Mouse (Mus musculus) gastrocnemius, postnatal 25 days (tissue): ENCODE measurements around the gene Arpc4. TPM values are rescaled to one million over a fixed set of nuclear protein-coding genes. Genes with fewer than 3 reads are reported as not detected.
"Not testable (repeated sequence)": the region's sequence is repeated elsewhere in the genome, so short reads cannot be mapped to it uniquely, and the experiment has no call there.

Experiments
- DNase-seq: peaks from one replicate; pipeline ENCODE4 v3.0.0; 2022
- long read RNA-seq, 2 experiments: library from polyadenylated mRNA; stranded (forward); transcript quantifications; one replicate each; pipeline ENCODE4 v2.0.0; 2021
- total RNA-seq, 2 experiments: library from RNA; stranded (reverse); gene quantifications; 1 replicate in 1 of 2; 2 replicates in 1 of 2; pipeline ENCODE4 v1.2.3; 2021

The Arpc4 gene
- 10 to 100 TPM; 48.4 to 55.3 TPM for total RNA-seq
- long read RNA-seq, experiment 1, transcript Arpc4-201 (6 exons, 2,270 nt): major isoform, 22 of 32 reads
- long read RNA-seq, experiment 1, partial matches to known transcripts: 7 of 32 reads
- long read RNA-seq, experiment 1, other reads (novel, unspliced or antisense): 3 of 32 reads
- long read RNA-seq, experiment 2, transcript Arpc4-201 (6 exons, 2,270 nt): major isoform, 24 of 35 reads
- long read RNA-seq, experiment 2, partial matches to known transcripts: 4 of 35 reads
- long read RNA-seq, experiment 2, other reads (novel, unspliced or antisense): 7 of 35 reads

- peak; percentile 91 for DNase-seq
Observed at GRCm38 (mm10) chr6:113377496-113378385, at the start of gene Arpc4, which contains the start of gene Tada3. Arpc4 (plus strand) TSS chr6:113378115. Tada3 (minus strand) TSS chr6:113377883.

- no peak for DNase-seq
Observed at GRCm38 (mm10) chr6:113329396-113329795, 48.5 kb upstream of the Arpc4 start.

DNA sequence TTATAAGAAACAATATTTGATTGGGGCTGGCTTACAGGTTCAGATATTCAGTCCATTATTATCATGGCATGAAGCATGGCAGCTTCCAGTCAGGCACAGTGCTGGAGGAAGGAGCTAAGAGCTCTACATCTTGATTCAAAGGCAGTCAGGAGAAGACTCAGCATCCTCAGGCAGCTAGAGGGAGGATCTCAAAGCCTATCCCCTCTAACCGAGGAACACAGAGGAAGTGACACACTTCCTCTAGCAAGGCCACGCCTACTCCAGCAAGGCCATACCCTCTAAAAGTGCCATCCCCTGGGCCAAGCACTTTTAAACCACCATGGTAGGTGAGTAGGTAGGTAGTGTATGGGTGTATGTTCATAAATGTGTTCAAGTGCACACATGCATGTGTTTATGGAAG lies 47.4 kb upstream of the Arpc4 start:
- no peak for DNase-seq

DNA sequence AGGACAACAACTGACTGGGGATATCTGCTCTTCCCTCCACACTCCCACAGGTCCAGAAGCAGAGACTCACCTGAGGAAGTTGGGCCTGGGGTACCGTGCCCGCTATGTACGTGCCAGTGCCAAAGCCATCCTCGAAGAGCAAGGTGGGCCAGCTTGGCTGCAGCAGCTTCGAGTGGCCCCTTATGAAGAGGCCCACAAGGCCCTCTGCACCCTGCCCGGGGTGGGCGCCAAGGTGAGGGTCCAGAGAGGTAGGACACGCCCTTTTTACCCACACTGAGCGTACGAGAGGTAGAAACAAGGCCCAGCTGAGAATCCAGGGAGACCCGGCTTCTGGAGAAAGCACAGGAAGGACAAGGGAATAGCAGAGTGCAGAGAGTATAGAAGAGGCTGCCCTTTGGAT lies 46.2 kb upstream of the Arpc4 start:
- DNase-seq: no peak

- not testable (repeated sequence) for DNase-seq
Observed at GRCm38 (mm10) chr6:113332734-113333133, 45.2 kb upstream of the Arpc4 start.

DNA sequence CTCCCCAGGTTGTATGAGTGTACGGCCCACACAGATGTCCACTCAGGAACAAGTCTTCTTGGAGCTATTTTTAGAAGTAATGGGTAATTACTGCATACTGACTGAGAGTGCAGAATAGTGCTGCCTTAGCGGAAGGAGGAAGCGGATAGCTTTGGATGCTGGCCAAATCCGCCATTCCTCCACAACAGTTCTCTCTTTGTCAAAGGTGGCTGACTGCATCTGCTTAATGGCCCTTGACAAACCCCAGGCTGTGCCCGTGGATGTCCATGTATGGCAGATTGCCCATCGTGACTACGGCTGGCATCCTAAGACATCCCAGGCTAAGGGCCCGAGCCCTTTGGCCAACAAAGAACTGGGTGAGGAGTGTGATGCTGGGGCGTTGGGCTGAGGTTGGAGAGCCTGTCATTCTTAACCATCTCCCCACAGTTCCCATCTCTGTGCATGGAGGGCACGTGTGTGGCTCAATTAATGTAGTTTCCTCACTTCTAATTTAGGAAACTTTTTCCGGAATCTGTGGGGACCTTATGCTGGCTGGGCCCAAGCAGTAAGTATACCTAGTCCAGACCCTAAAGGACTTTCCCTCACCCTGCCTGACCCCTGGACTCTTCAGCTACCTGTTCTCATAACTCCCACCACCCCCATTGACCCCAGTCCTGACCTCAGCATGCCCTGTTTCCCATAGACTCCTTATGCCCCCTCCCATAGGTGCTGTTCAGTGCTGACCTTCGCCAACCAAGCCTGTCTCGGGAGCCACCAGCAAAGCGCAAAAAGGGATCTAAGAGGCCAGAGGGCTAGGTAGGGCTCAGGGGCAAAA lies 44.6 kb upstream of the Arpc4 start:
- no peak for DNase-seq

DNA sequence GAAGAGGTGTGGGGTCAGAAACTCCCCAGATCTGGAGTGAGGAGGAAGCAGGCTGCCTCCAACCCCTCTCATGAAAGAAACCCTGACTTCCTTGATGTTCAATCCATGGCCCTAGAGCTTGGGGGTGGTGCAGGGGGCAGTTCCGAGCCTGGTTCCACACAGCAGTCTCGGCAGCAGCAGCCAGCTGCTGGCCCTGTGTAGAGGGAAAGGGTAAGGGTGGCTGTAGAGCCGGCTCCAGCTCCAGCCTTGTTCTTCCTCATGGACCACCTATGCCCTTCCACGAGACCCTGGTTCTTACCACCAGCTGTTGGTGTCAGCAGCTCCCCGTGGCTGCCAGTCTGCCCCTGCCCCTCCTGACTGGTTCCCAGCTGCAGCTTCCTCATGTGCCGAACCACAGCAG lies 43.7 kb upstream of the Arpc4 start:
- DNase-seq: no peak

GRCm38 (mm10) chr6:113336852-113337620 lies 40.9 kb upstream of the Arpc4 start:
- DNase-seq: no peak

DNA sequence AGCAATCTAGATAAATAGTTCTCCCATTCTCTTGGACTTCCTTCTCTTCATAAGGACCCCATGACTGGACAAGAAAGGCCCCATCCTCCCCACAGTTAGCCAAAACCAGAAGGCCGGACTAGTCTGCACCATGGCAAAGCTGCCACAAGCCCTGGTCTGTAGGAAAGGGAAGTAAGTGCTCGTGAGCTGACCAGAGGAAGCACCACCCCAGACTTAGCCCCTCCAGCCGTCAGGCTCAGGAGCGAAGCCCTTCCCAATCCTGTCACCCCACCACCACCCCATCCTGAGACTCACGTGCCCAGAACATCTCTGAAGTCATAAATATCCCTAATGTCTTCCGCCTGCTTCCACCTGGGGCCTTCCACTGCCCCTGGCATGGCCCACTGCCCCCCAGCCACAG lies 36.3 kb upstream of the Arpc4 start:
- no peak for DNase-seq

GRCm38 (mm10) chr6:113342297-113342696 lies 35.6 kb upstream of the Arpc4 start:
- no peak for DNase-seq

DNA sequence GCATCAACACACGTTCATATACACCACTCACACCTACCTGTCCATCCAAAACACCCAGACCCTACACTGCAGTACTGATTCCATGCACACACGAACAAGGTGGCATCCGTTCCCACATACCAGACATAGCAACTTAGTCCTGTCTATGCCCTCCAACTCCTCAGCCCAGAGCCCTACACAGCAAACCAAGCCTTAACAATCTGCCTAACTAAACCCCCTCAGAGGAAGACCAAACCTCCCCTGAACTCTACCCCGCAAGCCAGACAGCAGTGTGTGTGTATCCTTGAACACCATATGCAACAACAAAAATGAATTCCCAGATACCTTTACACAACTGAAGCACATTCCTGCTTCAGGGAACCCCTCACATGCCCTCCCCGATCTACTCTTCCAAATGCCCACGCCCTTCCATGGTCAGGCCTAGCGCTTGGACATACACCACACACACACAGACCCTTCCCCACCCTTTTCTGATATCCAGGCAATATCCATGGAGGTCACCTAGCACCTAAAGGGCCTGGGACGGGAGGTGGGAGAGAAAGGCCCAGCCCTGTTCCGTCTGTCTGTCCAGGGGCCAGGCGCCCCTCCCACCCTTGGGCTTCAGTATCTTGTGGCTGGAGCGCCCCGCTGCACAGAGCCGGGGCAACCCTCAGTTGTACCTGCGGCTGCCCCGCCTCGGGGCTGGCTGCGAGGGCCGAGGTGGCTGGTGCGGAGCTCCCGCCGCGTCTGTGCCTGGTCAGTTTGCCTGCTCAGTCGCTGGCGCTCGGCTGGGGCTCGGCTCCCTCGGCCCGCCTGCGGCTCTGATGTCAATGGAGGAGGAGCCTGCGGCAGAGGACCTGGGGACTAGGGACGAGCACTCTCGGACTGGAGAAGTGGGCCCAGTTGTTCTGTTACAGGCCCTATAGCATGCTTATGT lies 34.5 kb upstream of the Arpc4 start, which contains the start of gene Camk1:
Gene Camk1, minus strand, starts transcription at position 808 of the 916 bp plus-strand sequence.
- peak; percentile 87 for DNase-seq

- DNase-seq: peak; percentile 74
Observed at GRCm38 (mm10) chr6:113344321-113344720, 33.6 kb upstream of the Arpc4 start.

DNA sequence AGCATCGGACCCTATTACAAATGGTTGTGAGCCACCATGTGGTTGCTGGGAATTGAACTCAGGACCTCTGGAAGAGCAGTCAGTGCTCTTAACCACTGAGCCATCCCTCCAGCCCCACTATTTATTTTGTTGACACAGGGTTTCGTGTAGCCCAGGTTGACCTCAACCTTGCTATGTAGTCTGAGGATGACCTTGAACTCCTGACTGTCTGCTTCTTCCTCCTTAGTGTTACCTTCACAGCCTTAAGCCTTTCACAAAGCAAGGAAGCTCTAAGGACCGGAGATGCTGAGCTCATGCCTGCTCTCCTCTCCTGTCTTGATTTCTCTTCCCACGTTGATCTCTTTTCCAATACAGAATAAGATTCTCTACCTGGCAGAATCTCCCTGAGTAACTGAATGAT lies 31.0 kb upstream of the Arpc4 start:
- DNase-seq: no peak

- DNase-seq: no peak
Observed at GRCm38 (mm10) chr6:113350538-113350937, 27.4 kb upstream of the Arpc4 start.

DNA sequence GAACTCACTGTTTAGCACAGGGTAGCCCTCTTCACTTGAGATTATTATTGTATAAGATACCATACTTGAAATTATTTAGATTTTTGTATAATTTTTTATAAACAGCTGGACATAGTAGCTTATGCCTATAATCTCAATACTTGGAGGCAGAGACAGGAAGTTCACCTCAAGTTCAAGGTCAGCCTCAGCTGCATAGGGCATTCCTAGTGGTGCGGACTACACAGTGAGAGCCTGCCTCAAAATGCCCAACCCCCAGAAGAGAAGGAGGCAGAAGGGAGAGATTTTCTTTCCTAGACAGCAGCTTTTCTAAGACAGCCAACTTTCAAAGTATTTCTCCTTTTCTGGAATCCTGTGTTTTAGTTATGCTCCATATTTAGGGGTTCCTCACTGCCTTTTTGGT lies 26.8 kb upstream of the Arpc4 start:
- DNase-seq: no peak

DNA sequence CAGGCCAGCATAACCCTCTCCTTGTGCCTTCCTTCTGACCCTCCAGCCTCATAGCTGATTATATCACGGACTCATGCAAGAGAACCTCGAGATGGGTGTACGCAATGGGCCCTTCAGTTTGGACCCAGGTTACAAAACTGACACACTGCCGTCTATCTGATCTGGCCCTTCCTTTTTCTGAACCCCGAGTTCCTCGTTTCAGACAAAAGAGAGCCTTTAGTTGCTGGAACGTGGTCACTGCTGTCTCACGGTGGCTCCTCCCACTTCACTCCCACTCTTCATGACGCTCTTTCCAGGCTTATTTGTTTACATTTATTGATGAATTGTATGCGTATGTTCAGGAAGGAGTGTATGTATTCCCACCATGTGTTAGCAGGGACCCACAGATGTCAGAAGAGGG lies 26.3 kb upstream of the Arpc4 start:
- DNase-seq: no peak

GRCm38 (mm10) chr6:113352820-113353219 lies 25.1 kb upstream of the Arpc4 start:
- no peak for DNase-seq

- no peak for DNase-seq
Observed at GRCm38 (mm10) chr6:113353696-113354095, 24.2 kb upstream of the Arpc4 start.

DNA sequence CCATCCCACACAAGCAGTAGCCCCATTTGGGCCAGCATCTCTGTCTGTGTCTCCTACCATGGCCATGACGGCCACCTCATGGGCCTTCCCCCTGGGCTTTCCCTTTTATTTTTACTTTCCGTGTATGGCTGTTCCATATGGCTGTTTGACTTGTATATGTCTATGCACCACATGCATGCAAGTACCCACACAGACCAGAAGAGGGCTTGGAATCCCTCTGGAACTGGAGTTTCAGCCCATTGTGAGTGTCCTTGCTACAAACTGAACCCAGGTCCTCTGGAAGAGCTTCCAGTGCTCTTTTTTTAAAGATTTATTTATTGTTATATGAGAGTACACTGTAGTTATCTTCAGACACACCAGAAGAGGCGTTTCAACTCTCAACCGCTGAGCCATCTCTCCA lies 16.4 kb upstream of the Arpc4 start:
- no peak for DNase-seq

- no peak for DNase-seq
Observed at GRCm38 (mm10) chr6:113362241-113362640, 15.7 kb upstream of the Arpc4 start.
